Mouse (Mus musculus) small intestine, adult 2 months (tissue): ENCODE data around the gene Tep1. TPM values are rescaled to one million over a fixed set of nuclear protein-coding genes. Genes with fewer than 3 reads are reported as not detected.
"Not testable (repeated sequence)": the region's sequence is repeated elsewhere in the genome, so short reads cannot be mapped to it uniquely, and the experiment has no call there.

ENCODE experiments used
- H3K27ac ChIP-seq: fragments of 200-500 bp; 2 replicates; pipeline ENCODE4 v1.5.1; 2012; ENCODE audit warnings: low read depth, low read length, control low read depth, inconsistent platforms; ENCODE audit not compliant: insufficient read depth
- H3K27me3 ChIP-seq: fragments of 200-500 bp; 2 replicates; pipeline ENCODE4 v1.6.1; 2012; ENCODE audit warnings: mild to moderate bottlenecking, moderate library complexity, low read length, inconsistent platforms; ENCODE audit not compliant: control insufficient read depth, insufficient read depth
- H3K36me3 ChIP-seq: fragments of 200-500 bp; 2 replicates; pipeline ENCODE4 v1.6.1; 2012; ENCODE audit warnings: mild to moderate bottlenecking, low read length, control low read depth, inconsistent platforms; ENCODE audit not compliant: control insufficient read depth, insufficient read depth
- H3K4me1 ChIP-seq: fragments of 200-500 bp; 2 replicates; pipeline ENCODE4 v1.6.1; 2012; ENCODE audit warnings: low read length, inconsistent platforms, mixed read lengths; ENCODE audit not compliant: control insufficient read depth, insufficient read depth, insufficient read length
- H3K4me3 ChIP-seq: fragments of 200-500 bp; 2 replicates; pipeline ENCODE4 v1.5.1; 2012; ENCODE audit warnings: low read depth, mild to moderate bottlenecking, control low read depth, inconsistent platforms, low read length, moderate library complexity
- CTCF ChIP-seq: fragments of 200-500 bp; IDR thresholded peaks from 2 replicates; pipeline ENCODE4 v1.5.1; 2012; ENCODE audit warnings: low read depth, mild to moderate bottlenecking, control low read depth, inconsistent platforms, low read length, moderate library complexity, mixed read lengths; ENCODE audit not compliant: insufficient replicate concordance, insufficient read length; ENCODE audit errors: extremely low read depth
- POLR2A ChIP-seq: fragments of 200-500 bp; IDR thresholded peaks from 2 replicates; pipeline ENCODE4 v1.6.1; 2012; ENCODE audit warnings: low read depth, mild to moderate bottlenecking, control low read depth, inconsistent platforms, low read length, moderate library complexity
- WGBS: fragments of 180-500 bp; shearing (Covaris S2); methylation state at CpG from one replicate; pipeline ENCODE4 v1.1.7; 2018; 5-methylcytosine and 5-hydroxymethylcytosine counted together
- polyA plus RNA-seq: library from polyadenylated mRNA; depleted of rRNA; stranded (reverse); fragments of >200 nt; gene quantifications from 2 replicates; pipeline ENCODE4 v1.2.3, GENCODE M21; 2012

Tep1 gene
- polyA plus RNA-seq, 1 experiment, result 105 TPM

DNA sequence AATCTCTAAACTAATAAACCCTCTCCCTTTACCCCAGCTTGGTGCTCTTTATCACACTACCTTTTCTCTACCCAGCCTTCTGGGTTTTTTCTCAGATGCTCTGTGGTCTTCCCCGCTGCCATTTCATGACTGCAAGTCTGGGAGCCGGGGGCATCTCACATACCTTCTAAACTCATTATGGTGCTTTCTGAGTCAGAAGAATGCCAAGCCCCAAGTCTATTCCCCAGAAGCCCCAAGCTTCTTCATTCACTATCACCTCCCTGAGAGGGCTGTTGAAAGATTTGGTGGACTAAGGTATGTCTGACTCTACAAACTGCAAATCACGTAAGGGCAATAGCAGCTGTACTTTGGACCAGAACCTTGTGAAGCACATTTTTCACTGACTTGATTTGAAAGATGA, 3.4 kb downstream of the Tep1 start:
- H3K27me3 ChIP-seq, result no peaks in the 10 kb centered on the region
- no peak for TF ChIP-seq CTCF
- TF ChIP-seq POLR2A, result no peak
- peaks cover 44% of the 10 kb centered on the region for H3K36me3 ChIP-seq
- WGBS, result 76% methylated on average over 3 of the region's 3 CpGs
- H3K27ac ChIP-seq, result no peak overlapping the region
- peaks cover 22% of the 10 kb centered on the region; the same call in 1 of the 2 replicates for H3K4me1 ChIP-seq
- H3K4me3 ChIP-seq, result no peak overlapping the region

GRCm38 (mm10) chr14:50865005-50865404, 5.4 kb downstream of the Tep1 start:
- H3K36me3 ChIP-seq, result peaks cover 62% of the 10 kb centered on the region
- not testable (repeated sequence) for H3K4me3 ChIP-seq, H3K27me3 ChIP-seq, H3K27ac ChIP-seq
- H3K4me1 ChIP-seq, result peaks cover 20% of the 10 kb centered on the region; the same call in 1 of the 2 replicates

DNA sequence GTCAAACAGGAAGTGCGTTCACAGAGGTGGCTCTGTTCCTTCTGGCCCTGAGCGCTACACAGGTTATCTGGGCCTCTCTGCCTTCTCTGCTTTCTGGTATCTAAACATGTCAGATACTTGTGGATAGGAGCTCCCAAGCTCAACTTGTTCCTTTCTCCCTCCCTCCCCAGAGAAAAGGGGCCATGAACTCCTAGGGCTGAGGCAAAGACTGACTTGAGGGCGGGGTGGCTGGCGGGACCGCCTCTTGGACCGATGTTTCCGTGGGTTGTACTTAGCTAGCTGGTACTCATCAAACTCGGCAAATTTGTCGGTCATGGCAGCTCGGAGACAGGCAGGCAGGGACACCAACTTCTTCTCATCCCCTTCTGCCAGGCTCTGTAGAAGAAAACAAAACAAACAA, 7.7 kb downstream of the Tep1 start:
- TF ChIP-seq POLR2A, result no peak
- TF ChIP-seq CTCF, result no peak
- peaks cover 74% of the 10 kb centered on the region for H3K36me3 ChIP-seq
- H3K27me3 ChIP-seq, result no peaks in the 10 kb centered on the region
- no peak overlapping the region for H3K27ac ChIP-seq
- H3K4me3 ChIP-seq, result no peak overlapping the region
- WGBS, result 92% methylated on average over 10 of the region's 10 CpGs
- H3K4me1 ChIP-seq, result peaks cover 8% of the 10 kb centered on the region; the same call in 1 of the 2 replicates

GRCm38 (mm10) chr14:50855788-50856187, 14.6 kb downstream of the Tep1 start:
- H3K27me3 ChIP-seq, result no peaks in the 10 kb centered on the region
- H3K36me3 ChIP-seq, result peaks cover 79% of the 10 kb centered on the region
- peak overlapping the region; percentile 84 for H3K27ac ChIP-seq
- TF ChIP-seq CTCF, result no peak
- no peak for TF ChIP-seq POLR2A
- H3K4me1 ChIP-seq, result peaks cover 4% of the 10 kb centered on the region
- 39% methylated on average over 5 of the region's 5 CpGs for WGBS
- H3K4me3 ChIP-seq, result no peak overlapping the region

DNA sequence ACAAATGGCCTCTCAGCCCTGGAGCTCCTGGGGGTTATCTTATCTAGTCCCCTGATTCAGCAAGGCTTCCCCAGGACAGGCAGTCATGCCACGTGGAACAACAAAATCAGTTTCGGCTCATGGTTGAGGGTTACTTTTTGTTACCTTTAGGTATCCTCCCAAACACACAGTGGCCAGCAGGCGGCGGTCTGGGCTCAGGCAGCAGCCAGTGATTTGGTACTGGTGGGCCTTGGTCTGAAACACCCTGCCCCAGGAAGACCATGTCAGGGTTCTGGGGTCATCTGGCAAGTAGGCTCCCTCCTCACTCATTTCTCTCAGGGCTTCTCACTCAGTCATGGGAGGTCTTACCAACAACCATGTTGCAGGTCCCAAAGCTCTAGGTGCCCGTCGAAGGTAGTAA, 33.1 kb downstream of the Tep1 start:
- Histone ChIP-seq H3K27ac (no peak overlapping the region), H3K27me3 (no peaks in the 10 kb centered on the region), H3K4me1 (peaks cover 3% of the 10 kb centered on the region), H3K4me3 (no peak overlapping the region), H3K36me3 (peaks cover 81% of the 10 kb centered on the region)
- no peak for TF ChIP-seq POLR2A
- TF ChIP-seq CTCF, result peak; percentile 15; the same call in 1 of the 2 replicates
- 76% methylated on average over 6 of the region's 6 CpGs for WGBS

DNA sequence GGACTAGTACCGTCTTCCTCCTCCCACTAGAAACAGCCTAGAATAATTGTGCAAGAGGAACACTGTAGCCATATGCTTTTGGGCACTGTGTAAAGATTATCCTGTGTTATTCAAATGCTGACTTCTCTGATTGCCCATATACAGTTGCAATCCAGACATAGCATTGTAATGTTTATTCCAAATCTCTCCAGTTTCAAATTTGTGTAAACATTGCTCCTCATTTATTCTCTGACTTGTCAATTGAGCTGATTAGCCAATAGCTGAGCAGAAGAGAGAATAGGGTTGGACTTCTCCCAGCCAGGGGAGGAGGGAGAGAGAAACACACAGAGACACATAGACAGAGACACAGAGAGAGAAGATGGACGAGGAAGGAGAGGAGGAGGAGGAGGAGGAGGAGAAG, 35.9 kb downstream of the Tep1 start:
- Histone ChIP-seq H3K4me1 (no peaks in the 10 kb centered on the region; the same call in 1 of the 2 replicates), H3K27ac (peak overlapping the region; percentile 66), H3K36me3 (peaks cover 85% of the 10 kb centered on the region), H3K4me3 (no peak overlapping the region), H3K27me3 (no peaks in the 10 kb centered on the region)
- 57% methylated on average over 2 of the region's 2 CpGs for WGBS
- TF ChIP-seq CTCF, result no peak
- no peak for TF ChIP-seq POLR2A

- no peak overlapping the region for H3K4me3 ChIP-seq
- peaks cover 85% of the 10 kb centered on the region for H3K36me3 ChIP-seq
- WGBS, result 76% methylated on average over 10 of the region's 10 CpGs
- no peaks in the 10 kb centered on the region; the same call in 1 of the 2 replicates for H3K4me1 ChIP-seq
- no peak for TF ChIP-seq CTCF
- TF ChIP-seq POLR2A, result no peak
- no peaks in the 10 kb centered on the region for H3K27me3 ChIP-seq
- peak overlapping the region; percentile 66 for H3K27ac ChIP-seq
These were observed 36.4 kb downstream of the Tep1 start for GRCm38 (mm10) chr14:50833964-50834363.

- WGBS, result 63% methylated on average over 3 of the region's 3 CpGs
- H3K4me1 ChIP-seq, result no peaks in the 10 kb centered on the region; the same call in 1 of the 2 replicates
- no peaks in the 10 kb centered on the region for H3K27me3 ChIP-seq
- no peak overlapping the region for H3K4me3 ChIP-seq
- peaks cover 82% of the 10 kb centered on the region for H3K36me3 ChIP-seq
- no peak overlapping the region for H3K27ac ChIP-seq
- TF ChIP-seq CTCF (no peak), POLR2A (no peak)
These were observed 40.5 kb downstream of the Tep1 start for GRCm38 (mm10) chr14:50829878-50830277.
